In genomic region chrX:7319089-7319721, GRCm38 (mm10) we compare ENCODE assay signal across 8 mouse cellular contexts. TPM values are rescaled to one million over a fixed set of nuclear protein-coding genes. Genes with fewer than 3 reads are reported as not detected.
DNase-seq lines count a peak whose midpoint lies in the region; ATAC-seq lines count a peak whose summit lies in the region.

TSS of gene Clcn5 (minus strand) at chrX:7319358.

- peaks cover 5% of the 10 kb centered on the region; the same call in 1 of the 2 replicates for H3K9me3 ChIP-seq in megakaryocyte, embryonic 14.5 days

- ATAC-seq in common myeloid progenitor, adult 5-6 weeks (replicated peaks; ENCODE audit: low read depth, poor library complexity, severe bottlenecking) = peak; percentile 95

- H3K36me3 ChIP-seq in megakaryocyte, embryonic 14.5 days (replicated peaks; ENCODE audit: low read length) = no peaks in the 10 kb centered on the region

- no peaks in the 10 kb centered on the region for H3K4me1 ChIP-seq in megakaryocyte, embryonic 14.5 days

- peak within 1 kb of the TSS; percentile 94 for H3K4me3 ChIP-seq in megakaryocyte, embryonic 14.5 days (replicated peaks)

- peak; percentile 97 for DNase-seq in ZHBTc4 (ENCODE audit: low read depth, low spot score)
- peak; percentile 89 to 97 for DNase-seq in gastrocnemius, adult 8-10 months (ENCODE audit: low spot score in 2 of 2)
- DNase-seq in hindlimb bud, embryonic 11.5 days (ENCODE audit: extremely low spot score, low read depth, low spot score) = peak; percentile 53
- peak; percentile 69 to 96 for DNase-seq in left cerebral cortex, adult 8-10 months (ENCODE audit: low spot score in 2 of 2)
- DNase-seq in right cerebral cortex, postnatal 10 days (ENCODE audit: low spot score in 2 of 2) = peak; percentile 98
- DNase-seq in urinary bladder, postnatal 25 days (ENCODE audit: low spot score) = peak; percentile 88

- H3K27me3 ChIP-seq in megakaryocyte, embryonic 14.5 days (replicated peaks) = peaks cover 12% of the 10 kb centered on the region

RNA-seq across cellular contexts. Expression of gene Clcn5, which starts in this region (rescaled TPM):
- 4.4 and 6.9 TPM in 2 replicates for total RNA-seq in common myeloid progenitor, adult 5-6 weeks (2017)
- 1 to 10 TPM; 1.4 to 1.6 (median 1.6) TPM for total RNA-seq in gastrocnemius, adult 8-10 months (2022)
- 10 to 100 TPM in 1 of 4 experiments, 1 to 10 TPM in 3; 8.3 to 10.4 (median 9.2) TPM for total RNA-seq in left cerebral cortex, adult 8-10 months (2022)
- polyA plus RNA-seq in megakaryocyte, embryonic 14.5 days (2012; ENCODE audit: insufficient read depth, low replicate concordance) = 0.12 TPM in 1 of 2 replicates, not detected in the other

Comparison
In these comparisons a context has a peak if more than half of its experiments do, and no peak if none do; other contexts are left out.
1. Peak in every context shown above with its lines: DNase-seq, ATAC-seq and H3K4me3 ChIP-seq.